Mouse (Mus musculus) cortical plate, adult 2 months (tissue): ENCODE measurements around the gene Phf1.

Source experiments
- CTCF ChIP-seq: fragments of 200-500 bp; IDR thresholded peaks from 2 replicates; pipeline ENCODE4 v1.5.1; 2011; ENCODE audit warnings: mild to moderate bottlenecking, control low read depth, low read length; ENCODE audit not compliant: insufficient read depth; ENCODE audit errors: extremely low read depth
- POLR2A ChIP-seq: fragments of 200-500 bp; IDR thresholded peaks from 2 replicates; pipeline ENCODE4 v1.6.1; 2011; ENCODE audit warnings: mild to moderate bottlenecking, low read length, control low read depth; ENCODE audit not compliant: insufficient read depth; ENCODE audit errors: extremely low read depth

DNA sequence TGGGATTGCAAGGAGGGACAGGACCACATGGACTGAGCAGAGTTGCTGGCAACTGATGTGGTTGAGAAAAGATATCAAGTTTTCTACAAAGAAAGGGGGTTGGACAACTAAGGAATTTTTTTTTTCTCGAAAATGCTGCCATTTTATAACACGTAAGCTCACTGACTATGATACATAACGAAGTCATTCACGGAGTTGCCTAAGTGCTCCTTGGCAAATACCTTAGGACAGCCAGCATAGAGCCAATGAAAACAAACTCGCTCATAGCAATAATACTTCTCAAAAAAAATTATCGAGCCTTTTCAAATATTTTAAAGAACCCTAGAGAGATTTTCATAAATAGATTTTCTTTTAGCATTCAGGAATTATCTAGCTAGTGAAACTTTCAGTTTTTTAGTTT is 31.9 kb upstream of the Phf1 start:
- TF ChIP-seq CTCF = no peak
- no peak for TF ChIP-seq POLR2A
